Mouse (Mus musculus) ES-E14 (cell line): Measurements from ENCODE around the gene Pim2.

Experiments used
- CHD2 ChIP-seq: IDR thresholded peaks from 2 replicates; pipeline ENCODE4 v1.6.1; 2014; ENCODE audit warnings: mild to moderate bottlenecking, low read depth, low read length, inconsistent platforms
- MAFK ChIP-seq: IDR thresholded peaks from 2 replicates; pipeline ENCODE4 v1.6.1; 2014; ENCODE audit warnings: mild to moderate bottlenecking, low read depth, low read length, inconsistent platforms; ENCODE audit not compliant: insufficient read depth
- ZC3H11A ChIP-seq: IDR thresholded peaks from 2 replicates; pipeline ENCODE4 v1.6.1; 2012; ENCODE audit warnings: low read depth, mild to moderate bottlenecking, inconsistent platforms, low read length, borderline replicate concordance
- ZNF384 ChIP-seq: IDR thresholded peaks from 2 replicates; pipeline ENCODE4 v1.6.1; 2012; ENCODE audit warnings: low read depth, low read length, inconsistent platforms

DNA sequence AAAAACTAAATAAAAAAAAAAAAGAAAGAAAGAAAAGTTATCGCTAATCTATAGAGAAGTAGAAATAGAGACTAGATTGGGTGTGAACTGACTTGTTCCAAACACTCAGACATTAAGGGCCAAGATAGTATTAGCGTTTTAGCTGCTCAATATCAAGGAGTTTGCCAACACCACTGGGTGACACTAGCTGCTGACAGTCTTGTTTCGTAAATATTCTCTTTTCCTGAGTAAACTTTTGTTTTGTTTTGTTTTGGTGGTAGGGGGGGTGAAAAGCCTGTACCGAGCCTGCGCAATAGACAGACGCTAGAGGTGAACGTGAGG is 37.3 kb upstream of the Pim2 start:
- no peak for TF ChIP-seq ZC3H11A
- TF ChIP-seq MAFK: no peak
- TF ChIP-seq ZNF384: no peak
- no peak for TF ChIP-seq CHD2
